Mouse (Mus musculus): ENCODE results near the gene Me3. TPM values are rescaled to one million over a fixed set of nuclear protein-coding genes. Genes with fewer than 3 reads are reported as not detected.

Gene Me3
- total RNA-seq, 4 experiments from 2014 or later, result 1.9 to 15.0 (median 8.2) TPM

DNA sequence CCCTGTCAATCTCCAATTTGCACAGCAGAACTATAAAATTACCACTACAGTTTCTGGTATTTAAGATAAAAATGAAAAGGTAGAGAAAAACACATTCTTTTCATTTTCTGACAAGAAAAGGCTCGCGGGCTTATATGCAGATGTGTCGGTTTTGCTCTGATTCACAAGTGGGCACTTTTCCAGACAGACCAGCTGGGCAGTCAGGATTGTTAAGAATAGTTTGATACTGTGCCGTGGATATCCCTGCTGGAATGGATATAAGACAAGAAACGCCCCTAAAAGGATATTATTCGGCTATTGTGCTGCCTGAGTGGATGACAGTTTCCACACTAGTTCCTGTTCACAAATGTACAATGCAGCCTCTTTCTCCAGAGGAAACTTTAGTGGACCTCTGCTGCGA is 116.2 kb downstream of the Me3 start:
- DNase-seq, result no peak

DNA sequence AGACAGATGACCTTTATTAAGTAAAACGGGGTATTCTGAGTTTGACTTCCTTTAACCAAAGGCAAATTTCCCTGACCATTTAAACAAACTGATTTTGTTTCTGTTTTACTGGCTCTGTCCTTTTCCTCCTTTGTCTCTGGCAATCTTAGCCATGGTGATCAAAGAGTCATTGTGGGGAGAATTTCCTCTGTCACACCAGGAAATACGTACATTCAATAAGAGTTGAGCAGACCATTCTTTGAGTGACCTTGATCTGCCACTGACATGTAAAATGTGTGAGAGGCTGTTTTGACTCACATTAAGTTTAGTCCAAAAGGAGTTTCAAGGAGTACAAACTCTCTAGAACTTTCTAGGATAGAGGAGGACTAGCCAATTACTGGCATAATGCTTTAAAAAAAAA is 117.0 kb downstream of the Me3 start:
- no peak for DNase-seq

DNA sequence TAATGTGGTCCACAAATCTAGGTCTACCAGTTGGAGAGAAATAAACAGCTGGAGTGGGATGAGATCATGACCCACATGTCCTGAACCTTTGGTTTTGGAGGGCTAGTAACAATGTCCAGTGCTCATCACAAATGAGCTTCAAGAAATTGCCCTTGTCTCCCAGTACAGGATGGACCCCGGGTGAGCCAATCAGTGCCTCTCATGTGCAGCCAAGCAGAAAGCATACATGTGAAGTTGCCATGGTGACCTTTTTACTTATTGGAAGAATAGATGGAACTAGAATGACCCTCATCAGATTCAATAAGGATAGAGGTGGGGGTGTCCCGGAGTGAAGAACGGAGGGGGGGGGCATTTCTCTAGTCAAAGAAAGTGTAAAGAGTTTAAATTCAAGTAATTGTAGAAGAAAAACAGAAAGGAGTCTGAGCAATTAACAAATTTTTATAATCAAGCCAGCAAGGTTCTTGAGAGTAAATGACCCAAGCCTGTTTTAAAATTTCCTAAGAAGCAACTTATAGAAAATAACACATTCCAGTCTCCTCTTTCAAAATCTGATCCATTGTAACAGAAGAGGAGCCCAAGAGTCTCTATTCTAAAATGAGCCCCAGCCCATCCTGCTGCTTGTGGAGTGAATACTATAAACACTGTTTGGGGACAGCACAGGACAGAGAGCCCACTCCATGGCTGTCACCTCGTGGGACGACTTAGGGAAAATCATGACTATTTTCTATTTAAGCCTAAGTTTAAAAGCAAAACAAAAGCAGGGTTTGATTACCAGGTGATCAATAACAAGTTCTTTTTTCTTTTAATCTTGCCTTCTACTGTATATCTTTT is 134.7 kb downstream of the Me3 start:
- no peak for DNase-seq

DNA sequence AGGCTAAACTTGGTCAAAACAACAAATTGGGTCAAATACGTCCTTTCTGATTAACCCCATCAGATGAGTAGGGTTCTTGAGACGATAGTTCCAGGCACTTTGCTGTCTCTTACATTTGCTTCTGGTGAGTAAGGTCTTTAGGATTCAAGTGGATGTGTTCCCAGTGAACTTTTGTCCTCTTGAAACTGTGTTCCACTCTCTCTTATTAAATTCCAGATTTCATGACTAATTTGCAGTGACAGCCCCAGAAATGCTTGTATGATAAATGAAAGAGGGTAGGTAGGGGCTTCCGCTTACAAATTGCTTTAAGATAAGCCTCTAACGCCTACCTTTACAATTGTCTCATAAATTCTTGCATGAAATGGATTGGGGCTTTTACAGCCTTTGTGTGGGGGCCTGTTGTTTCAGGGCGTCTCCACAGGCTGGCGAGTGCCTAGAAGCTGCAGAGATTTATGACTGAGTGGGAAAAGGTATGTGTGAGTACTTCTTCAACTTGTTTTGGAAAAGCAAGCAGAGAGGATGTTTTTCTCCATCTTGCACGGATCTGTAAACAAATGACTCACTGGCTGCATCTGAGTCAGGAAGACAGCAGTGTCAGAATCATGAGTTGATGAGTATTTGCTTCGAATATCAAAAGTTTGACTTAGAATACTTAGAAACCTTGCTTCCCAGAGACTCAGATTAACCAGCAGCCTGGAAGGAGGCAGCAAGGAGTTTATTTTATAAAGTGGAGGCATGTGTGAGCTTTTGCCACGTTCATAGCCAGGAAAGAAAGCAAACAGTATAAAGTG is 137.1 kb downstream of the Me3 start:
- DNase-seq, result no peak

DNA sequence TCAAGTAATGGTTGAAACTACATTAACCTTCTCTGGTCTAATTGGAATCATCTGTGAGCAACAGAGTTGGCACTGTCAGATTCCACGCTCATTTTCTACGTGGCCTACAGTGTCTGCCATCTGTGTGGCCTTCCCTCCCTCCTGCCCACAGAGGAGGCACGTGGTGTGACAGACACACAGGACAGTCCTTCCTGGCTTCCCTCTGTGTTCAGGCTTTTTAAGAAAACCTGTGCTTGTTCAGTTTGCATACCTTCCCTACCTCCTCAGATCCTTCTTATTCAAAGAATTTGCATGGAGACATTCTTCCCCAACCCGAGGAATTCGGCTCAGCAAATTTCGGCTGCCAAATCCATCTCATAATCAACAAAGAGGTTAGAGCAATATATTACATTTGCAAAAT is 137.8 kb downstream of the Me3 start:
- DNase-seq, result no peak

DNA sequence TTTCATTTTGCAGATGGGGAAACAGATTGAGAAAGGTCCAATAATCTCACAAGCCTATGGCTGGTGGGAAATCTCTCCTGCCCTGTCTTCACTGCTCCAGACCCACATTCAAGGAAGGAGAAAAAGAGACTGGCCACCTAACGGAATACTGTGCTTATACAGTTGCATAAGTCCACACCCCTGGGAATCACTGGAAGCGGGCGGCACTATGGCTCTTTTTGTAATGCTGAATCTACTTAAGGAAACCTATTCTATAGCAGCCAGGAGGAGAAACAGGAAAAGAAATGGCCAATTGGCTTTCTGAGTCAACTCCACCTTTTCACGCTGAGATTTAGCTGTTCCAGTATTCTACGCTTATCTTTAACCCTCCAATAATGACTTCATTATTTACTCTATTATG is 140.7 kb downstream of the Me3 start:
- DNase-seq, result no peak

DNA sequence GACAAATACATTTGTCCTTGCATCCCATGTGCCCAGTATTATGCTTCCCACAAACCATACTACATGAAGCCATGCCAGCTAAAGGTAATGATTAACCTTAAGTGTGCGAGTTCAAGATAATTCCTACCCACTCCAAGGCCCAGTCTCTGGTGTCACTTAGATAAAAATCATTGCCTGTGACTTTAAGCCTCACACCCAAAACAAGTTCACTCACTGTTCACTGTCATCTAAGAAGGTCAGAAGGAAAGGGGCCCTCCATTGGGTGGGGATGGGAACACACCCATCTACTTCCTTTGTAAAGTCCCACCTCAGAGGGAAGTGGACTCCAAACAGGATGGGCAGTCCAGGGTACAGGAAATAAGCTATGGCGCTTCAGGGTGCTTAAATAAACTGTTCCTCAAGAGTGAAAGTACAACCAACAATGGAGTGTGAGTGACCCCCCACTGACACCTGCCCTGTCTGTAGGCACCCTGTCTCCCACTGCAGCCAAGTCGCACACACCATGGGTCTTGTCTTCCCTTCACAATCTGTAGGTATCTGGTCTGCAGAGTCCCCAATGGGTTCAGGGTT is 141.2 kb downstream of the Me3 start:
- peak; percentile 8 for DNase-seq

DNA sequence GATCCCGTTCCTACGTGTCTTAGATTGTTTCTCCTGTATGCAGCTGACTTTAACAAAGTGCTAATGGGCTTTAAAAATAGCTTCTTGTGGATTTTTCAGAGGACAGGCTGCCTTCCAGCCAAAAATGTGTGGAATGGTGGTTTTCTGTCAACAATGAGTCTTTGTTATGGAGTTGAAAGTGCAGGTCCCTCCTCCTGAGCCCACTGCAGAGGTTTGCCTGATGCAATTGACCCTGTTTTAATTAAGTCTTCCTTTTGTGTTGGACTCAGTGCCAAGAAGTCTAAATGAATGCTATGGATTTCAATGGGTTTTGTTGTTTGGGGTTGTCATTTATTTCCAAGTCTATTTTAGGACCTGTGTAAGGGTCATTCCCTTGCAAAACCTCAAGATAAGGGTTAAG is 141.7 kb downstream of the Me3 start:
- DNase-seq, result no peak

DNA sequence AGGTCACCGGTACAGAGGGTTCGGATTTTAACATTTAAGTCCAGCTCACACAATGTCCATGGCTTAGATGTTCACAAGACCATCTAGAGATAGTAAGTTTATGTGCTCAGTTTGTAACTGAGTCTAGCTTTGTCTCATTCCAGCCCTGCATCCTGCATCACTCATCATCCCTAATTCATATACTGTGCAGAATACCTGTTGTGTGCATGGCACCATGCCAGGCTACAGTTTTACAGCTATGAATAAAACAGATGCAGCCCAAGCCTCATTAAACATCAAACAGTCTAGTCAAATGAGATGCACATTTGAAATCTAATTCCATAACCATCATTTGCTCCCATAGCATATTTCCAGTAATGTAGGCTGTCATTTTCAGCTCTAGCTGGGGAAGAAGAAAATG is 143.7 kb downstream of the Me3 start:
- no peak for DNase-seq

DNA sequence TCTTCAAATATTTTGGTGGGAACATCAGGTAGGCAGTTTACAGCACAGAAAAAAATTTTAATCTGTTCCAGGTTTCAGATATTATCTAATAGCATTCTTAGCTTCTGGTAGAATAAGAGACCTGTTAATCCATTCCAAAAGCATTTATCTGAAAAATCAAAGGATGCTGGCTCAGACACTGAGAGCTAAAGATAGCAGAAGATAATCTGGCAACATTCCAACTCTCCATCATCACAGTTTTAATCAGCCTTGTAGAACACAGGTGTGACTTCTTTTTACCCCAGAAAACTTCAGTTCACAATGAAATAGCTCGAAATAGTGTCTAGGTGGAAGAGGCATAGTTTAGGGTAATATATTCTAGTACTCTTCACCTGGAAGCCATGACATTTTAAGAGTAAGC is 149.2 kb downstream of the Me3 start:
- no peak for DNase-seq

DNA sequence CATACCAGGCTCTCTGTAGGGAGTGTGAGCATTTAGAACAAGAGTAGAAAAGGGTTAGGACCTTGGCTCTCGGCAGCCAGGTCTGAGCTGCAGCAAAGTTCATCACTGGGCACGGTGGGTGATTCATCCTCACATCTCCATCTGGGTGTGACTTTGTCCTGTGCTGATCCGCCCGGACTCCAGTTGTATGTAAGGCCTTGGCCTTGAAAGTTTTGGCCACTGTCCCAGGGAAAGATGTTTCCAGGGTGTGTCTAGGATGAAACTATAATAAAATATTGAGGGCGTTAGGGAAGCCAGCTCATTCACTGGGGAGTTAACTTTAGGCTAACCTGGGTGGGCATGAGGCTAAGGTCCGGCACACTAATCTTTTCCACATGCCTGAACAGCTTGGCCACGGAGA is 155.5 kb downstream of the Me3 start:
- DNase-seq, result peak; percentile 75

DNA sequence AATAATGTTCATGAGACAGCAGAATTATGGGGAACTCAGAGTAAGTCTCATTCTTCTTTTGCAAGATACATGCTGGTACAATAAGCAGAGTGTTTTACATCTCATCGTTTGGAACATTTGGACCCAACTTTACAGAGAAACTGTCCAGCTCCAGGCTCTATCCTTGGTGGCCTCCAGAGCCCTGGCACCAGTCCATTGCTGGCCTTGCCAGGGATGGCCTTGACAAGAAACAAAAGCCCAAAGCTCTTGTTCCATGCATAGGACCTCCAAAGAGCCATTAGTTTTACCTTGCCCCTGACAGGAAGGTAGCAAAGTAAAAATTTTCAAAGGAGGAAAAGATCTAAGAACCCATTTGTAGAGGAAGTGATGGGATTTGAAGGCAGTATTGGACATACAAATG is 160.4 kb downstream of the Me3 start:
- DNase-seq, result peak; percentile 57

DNA sequence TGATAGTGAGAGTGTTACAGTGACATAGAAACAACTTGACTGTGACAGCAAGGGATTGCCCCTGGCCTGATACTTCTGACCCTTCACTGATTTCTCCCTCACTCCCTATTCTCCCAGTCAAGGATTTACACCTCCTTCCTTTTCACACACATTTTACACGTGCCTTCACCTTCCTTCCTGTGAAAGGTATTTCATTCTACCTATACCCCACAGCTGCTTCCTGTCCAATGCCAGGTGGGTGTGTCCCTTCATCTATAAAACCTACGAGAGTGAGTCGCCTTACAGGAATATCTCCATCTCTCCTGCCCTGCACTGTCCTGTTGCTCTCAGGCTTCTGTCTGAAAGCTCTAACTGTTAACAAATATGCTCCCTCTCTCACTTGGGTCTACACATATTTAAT is 163.2 kb downstream of the Me3 start:
- no peak for DNase-seq

DNA sequence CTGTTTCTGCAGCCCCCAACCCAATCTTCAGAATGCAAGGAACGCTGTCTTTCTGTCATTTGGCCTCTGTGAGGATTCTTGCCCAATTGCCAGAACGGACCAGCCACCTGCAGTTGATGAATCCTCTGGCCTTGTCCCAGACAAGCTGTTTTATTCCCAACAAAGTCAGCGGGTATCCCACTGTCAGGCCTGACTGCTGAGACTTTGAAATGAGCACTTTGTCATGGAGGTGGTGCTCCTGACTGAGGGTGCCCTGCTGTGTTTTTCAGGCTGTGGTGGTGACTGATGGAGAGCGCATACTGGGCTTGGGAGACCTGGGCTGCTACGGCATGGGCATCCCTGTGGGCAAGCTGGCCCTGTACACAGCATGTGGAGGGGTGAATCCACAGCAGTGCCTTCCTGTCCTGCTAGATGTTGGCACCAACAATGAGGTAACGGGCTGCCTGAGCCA is 164.2 kb downstream of the Me3 start:
- DNase-seq, result no peak

DNA sequence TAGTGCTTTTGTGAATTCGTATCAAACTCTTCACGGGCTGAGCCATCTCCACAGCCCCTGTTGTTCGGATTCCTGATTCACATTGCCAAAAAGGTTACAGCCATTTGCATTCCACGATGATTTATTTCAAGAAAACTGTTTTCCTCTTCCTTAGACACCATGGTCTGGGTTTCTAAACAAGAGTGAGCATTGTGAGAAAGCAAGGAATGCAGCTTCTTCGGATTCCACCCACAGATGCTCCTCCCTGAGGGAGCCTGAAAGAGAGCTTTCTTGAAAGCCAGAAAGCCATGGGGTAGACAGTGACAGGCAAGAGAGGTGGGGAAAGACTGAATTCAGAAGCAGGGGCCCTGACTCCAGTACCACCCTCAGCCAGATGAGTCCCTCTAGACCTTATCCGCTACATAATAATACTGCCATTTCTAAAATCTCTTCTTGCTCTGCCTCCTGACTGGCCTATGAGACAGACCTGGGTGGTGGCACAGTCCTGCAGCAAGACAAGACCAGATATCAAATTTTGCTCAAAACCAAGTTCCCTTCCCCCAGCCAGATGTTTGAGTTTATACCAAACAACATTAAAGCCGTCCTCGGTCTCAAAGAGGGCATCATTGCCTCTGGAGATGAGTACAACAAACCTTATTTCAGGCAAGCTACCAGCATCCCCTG is 166.3 kb downstream of the Me3 start:
- no peak for DNase-seq

DNA sequence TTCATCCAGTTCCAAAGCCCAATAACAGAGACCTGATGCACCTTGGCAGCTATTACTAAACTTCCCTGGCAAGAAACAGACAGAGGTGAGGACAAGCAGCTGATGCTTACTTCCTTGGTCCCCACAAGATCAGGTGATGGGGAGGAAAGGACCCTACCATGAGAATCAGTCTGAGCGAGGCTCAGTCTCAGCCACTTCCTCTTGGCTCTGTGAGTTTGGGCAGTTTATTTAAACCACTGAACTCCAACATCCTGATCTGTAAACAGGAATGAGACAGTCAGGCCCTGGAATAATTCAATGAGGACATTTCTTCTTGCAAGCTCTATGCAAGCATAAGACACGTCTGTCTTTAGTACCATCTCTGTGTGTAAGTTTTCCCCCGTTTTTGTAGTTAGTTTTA is 170.3 kb downstream of the Me3 start:
- DNase-seq, result no peak

DNA sequence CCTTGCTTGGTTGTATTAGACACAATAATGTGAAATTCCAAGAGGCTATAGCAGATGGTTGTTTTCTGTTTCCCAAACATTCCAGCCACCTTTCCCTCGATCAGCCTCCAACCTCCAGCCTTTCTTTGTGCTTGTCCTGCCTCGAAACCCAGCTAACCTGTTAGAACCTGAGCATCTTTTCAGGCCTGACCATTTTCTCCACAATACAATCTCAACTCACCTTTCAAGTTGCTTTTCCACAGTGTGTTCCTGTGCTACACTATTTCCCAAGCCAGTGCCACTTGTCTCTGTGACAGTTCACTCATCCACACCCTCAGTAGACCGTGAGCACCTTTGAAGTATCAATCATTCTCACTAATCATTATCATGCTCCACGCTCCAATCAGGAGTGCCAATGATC is 171.8 kb downstream of the Me3 start:
- DNase-seq, result no peak

DNA sequence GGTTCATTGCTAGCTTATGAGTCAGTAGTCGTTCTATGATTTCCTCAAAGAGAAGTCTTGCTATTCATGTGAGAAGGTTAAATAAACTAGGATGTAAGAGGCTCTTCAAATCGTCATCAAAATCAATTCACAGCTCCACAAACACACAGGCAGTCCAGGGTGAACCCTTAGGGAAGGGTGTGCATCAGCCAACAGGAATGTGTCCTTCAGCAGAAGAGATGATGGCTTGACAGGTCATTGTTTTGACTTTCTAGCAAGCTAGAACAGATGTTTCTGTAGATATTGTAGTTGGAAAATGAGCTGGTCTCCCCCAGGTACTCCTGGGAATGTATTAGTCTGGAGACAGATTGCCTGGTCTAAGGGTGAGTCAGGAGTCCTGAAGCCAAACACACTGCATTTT is 177.2 kb downstream of the Me3 start:
- DNase-seq, result no peak

DNA sequence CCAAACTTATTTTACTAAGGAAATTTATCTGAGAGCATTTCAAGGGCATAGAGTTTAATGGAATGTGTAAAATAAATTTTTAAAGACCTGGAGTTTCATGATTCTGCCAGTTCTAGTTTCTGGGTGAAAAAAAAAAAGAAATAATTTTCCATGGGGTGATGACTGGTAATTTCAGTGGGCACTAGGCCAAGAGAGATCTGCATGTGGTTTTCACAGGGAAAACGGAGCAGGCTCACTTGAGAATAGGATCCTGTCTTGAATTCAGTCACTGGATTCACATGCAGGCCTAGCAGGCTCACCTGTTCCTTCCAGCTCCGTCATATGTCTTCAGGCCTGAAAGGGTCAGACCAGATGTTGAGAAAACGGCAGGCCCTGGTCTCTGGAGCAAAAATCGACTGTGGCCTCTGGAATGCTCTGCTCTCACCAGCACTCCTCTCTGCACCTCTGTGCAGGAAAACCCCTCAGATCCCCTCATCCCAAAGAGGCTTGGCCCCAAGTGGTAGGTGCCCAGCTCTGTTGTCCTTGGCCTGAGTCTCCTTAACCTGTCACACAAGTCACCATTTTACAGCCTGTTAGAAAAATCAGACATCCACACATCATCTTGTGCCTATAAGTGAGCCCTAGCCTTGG is 196.4 kb downstream of the Me3 start:
- DNase-seq, result no peak

DNA sequence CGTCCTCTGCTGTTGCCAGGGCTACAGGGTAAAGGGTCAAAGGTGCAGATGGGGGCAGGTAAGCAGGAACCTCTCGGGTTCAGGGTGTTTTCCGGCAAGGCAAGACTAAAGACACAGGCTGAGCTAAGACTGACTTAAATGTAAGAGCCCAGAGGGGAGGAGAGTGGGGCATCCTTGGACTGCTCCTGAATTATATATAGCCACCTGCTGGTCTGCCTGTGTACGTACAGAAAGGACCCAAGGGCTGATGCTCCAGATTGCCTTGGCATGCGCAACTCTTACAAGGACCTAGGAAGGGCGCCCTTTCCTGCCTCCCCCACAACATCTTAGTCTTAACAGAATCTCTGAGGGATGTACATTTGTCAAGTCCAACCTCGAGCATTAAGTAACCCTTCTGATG is 197.0 kb downstream of the Me3 start:
- no peak for DNase-seq

DNA sequence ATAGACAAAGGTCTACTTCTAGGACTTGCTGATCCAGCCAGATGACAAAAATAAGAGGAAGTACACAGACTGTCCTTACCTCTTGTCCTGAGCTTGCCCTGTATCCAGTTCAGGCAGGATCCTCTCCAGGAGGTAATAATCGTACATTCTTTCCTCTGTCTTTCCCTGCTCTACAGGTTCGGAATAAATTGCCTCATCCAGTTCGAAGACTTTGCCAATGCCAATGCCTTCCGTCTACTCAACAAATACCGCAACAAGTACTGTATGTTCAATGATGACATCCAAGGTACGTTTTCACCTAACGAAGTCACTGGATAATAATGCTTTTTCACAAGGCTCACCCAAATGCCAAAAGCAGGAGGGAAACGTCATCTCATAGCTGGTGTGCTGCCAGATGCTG is 201.3 kb downstream of the Me3 start:
- no peak for DNase-seq

DNA sequence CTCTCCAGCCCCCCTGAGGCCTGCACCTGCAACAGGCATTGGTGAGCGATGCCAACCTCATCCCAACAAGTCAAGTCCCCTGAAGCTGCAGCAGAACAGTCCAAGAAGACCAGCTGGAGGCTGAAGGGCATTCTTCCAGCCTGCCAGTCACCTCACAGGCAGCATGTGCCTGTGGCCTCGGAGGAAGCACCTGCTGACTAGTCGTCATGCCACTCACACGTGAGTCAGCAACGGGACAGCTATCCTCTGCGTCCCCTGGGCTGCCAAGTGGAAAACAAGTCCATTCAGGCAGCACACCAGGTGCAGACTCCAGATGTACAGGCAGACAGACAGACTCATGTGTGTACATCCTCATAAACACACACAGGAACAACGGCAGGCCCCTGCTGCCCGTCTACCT is 203.4 kb downstream of the Me3 start:
- no peak for DNase-seq

DNA sequence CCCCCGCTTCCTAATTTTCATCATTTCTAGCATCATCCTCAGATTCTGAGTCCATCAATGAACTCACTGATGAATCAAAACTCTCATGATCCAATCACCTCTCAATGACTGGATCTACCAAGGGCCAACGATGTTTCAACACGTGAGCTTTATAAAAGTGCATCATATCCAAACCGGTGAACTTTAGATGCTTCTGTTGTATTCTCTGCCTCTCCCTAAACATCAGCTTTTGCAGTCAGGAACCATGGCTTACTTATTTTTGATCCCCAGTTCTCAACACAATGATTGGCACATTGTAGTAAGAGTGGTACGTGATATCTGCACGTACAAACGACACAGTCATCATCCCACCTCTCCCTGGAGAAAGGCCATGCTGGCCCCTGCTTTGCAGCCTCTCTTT is 204.5 kb downstream of the Me3 start:
- DNase-seq, result no peak

All from adrenal gland, adult 8-10 months (tissue).